17 mouse cellular contexts compared by ENCODE assay signal in genomic region chr2:125498216-125498615, GRCm38 (mm10). TPM values are rescaled to one million over a fixed set of nuclear protein-coding genes. Genes with fewer than 3 reads are reported as not detected.
"Had no signal": no experiment of that assay in that cellular context is flagged by ENCODE, and none has a peak within 500 bp of the region (broad histone marks: within the 10 kb centered on the region; RNA-seq: fewer than 3 reads in every experiment).

No protein-coding gene starts in this region.

- H3K9ac ChIP-seq: neural tube, embryonic 13.5 days; neural tube, embryonic 15.5 days; stomach, embryonic 15.5 days had no signal

- H3K27me3 ChIP-seq: neural tube, embryonic 13.5 days; neural tube, embryonic 15.5 days; stomach, embryonic 15.5 days had no signal

- H3K9me3 ChIP-seq: neural tube, embryonic 13.5 days; neural tube, embryonic 15.5 days; stomach, embryonic 15.5 days had no signal

- H3K4me1 ChIP-seq: neural tube, embryonic 13.5 days; neural tube, embryonic 15.5 days had no signal

- DNase-seq: retina, postnatal 1 day; right cerebral cortex, adult 18-20 months; right cerebral cortex, postnatal 14 days; right cerebral cortex, postnatal 25 days; right cerebral cortex, postnatal 4 days; spleen, adult 18-20 months; thymus, adult 18-20 months; thymus, adult 2 months; thymus, postnatal 14 days; thymus, postnatal 25 days; thymus, postnatal 36 days; thymus, postnatal 4 days had no signal

- H3K4me3 ChIP-seq: neural tube, embryonic 13.5 days; neural tube, embryonic 15.5 days; stomach, embryonic 15.5 days had no signal

- H3K27ac ChIP-seq: neural tube, embryonic 13.5 days; neural tube, embryonic 15.5 days; stomach, embryonic 15.5 days; stomach, postnatal 0 days had no signal

- H3K36me3 ChIP-seq: neural tube, embryonic 13.5 days; neural tube, embryonic 15.5 days; stomach, embryonic 15.5 days had no signal

RNA-seq across cellular contexts. Expression of gene Gm9913, which starts 6.7 kb away (rescaled TPM):
- total RNA-seq: neutrophil, adult 5-6 weeks had no signal
- polyA plus RNA-seq: neural tube, embryonic 13.5 days had no signal
